Mouse (Mus musculus) kidney, adult 9 months (tissue): ENCODE results near the gene Naa40.
A peak's percentile ranks its signal among the peaks of the same experiment; 100 is the strongest.

Experiments
- DNase-seq: peaks from one replicate; pipeline ENCODE4 v3.0.0; 2022

Naa40 gene

DNA sequence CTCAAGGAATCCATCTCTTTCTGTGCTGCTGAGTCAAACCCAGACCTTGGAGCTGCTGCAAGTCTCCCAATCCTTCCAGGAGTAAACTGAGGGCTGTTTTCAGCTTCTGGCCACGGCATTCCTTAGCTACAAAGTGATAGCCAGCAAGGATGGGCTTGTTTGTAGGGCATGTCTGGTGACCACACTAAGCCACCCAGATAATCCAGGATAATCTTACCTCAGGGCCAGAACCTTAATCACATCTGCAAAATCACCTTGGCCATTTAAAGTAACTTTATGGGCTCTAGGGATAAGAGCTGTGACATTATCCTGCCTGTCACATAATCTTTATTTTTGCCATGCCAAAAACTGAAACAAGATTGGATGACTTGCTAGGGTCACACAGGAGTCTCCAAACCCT lies 28.8 kb downstream of the Naa40 start:
- no peak for DNase-seq

DNA sequence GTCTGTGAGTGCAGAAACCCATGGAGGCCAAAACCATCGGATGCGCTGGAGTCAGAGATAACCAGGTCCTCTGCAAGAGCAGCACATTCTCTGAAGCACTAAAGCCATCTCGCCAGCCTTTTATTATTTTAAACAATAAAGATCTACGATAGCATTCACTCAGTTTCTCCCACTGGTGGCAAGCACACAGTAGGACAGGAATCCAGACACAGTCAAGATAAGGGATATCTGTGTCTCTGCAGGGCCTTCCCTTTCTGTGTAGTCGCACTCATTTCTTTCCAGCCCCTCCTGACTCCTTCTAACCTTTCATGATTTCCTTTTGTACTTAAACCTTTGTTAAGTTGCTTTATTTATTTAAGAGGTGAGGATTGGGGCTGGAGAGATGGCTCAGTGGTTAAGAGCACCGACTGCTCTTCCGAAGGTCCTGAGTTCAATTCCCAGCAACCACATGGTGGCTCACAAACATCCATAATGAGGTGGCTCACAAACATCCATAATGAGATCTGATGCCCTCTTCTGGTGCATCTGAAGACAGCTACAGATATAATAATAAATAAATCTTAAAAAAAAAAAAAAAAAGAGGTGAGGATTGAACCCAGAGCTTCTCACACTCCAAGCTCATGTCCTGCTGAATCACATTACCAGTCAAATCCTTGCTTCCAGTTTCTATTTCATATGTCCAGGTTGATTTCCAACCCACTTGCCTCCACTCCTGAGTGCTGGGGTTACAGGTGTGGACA lies 30.9 kb downstream of the Naa40 start:
- no peak for DNase-seq

DNA sequence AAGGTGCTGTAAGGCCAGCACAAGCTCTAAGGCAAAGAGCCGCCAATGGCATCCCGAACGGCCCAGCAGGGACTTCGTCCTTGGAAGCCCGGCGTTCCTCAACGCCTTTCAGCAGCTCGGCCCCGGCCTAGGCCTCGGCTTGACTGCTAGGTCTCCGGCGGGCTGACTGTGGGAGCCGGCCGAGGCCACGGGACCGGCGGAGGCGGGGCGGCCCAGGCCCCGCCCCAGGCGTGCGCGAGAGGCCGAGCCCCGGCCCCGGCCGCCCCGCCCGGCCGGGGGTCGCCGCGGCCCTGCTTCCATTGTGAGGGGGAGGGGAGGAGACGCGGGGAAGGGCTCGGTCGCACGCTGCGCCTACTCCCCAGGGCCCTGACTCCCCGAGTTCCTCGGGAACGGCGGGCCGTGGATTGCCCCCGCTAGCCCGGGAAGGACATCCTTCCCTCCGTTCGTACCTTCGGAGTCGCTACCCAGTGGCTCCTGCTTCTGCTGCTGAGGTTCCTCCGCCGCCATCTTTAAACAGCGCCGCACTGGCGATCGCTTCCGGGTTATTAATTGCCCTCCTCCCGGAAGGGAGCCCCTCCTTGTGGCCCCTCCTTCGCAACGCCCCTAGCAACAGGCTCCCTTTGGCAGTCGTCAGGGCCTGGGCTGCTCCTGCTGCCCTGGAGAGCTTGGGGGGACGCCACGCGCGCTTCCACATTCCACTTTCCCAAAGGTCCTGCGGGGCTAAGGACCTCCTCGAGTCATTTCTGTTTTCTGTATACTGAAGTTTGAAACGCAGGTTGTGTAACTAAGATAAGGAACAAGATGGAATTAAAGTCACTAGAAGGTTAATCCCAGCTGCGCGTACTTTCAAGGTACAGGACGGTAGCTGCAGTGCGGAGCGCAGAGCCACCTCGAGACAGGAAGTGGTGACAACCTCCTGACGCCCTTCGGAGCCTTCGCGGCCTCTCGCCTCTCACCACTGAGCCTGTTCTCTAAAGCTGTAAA lies 34.9 kb downstream of the Naa40 start, which contains the start of gene Otub1:
Otub1 (minus strand) TSS at position 564 of the 984 bp plus-strand sequence.
- peak; percentile 96 for DNase-seq

DNA sequence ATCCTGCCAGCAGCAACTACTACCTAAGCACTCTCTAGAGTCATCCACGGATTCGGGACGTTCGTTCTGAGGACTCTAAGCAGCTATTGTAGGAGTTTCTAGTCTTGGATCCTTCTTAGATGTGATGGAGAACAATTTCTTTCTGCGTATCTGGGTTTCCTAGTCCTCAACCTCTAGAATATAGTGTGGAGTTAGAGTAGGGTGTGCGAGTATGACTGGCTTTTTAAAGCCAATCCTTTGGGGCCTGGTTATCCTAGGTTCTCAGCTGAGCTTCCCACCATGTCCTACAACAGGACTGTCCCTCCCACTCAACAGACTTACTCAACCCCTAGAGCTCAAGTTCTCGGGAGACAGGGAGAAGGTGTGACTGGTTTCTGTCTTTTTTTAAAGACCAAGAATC lies 35.7 kb downstream of the Naa40 start:
- DNase-seq = no peak

DNA sequence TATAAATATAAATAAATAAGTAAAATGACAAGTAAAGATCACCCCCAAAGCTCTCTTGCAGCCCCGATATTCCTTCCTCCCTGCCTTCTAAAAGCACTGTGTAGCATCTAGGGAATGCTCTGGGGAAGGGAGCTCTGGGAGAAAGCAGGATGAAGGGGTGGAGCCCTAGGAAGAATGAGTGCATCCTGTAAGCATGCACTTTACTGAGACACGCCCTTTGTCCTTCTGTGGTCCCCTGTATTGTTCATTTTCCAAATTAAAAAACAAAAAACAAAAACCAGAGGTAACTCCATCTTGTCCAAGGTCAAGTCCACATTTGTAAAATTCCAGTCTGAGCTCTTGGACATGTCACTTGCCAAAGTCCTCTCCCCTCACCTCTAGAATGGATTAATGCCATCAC lies 36.1 kb downstream of the Naa40 start:
- DNase-seq = no peak

DNA sequence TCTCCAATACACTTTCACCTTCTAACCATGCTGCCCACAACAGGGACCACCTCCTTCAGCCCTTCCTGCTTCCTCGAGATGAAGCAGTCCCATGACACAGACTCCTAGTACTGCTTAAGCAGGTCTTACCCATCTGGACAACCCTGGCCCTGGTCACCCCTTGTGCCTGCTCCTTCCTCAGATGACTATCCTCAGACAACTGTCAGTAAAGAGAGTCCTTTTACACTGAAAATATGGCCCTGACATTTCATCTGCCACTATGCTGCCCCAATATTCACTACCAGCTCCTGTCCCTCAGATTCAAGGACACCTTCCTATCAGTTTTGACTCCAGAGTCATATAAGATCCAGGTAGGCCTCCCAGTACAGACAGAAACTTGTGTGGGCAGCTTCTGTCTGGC lies 40.6 kb downstream of the Naa40 start:
- DNase-seq = no peak

DNA sequence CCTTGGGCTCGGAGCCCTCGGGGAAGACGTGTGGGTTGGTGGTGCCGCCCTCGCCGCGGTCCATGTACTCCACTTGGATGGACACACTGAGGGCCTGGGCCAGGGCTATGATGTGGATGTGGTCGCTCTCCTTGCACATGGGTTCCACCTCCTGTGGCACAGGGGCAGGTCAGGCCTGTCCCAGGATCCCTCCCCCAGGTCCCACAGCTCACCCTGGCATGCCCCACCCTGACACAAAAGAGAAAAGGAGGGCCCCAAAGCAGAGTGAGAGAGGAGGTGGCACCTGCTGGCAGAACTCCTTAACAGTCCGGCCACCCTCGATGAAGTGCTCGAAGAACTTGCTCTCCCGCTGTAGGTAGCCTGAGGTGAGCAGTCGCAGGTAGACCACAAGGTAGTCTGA lies 41.9 kb downstream of the Naa40 start:
- DNase-seq = no peak

DNA sequence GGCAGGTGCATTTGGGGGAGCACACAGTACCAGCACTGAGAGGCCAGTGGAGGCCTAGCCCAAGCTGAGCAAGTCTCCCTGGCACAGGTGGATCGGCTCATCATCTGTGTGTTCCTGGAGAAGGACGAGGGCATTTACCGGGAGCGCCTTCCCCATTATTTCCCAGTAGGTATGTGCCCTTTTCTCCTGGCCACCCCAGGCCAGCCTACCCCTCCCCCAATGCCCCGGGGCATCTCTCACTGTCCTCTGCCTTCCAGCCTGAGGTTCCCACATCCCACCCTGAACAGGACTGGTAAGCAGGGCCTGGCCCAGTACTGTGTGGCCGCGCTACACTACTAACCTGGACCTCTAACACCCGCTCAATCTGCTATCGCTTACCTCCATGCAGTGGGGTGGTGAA lies 43.5 kb downstream of the Naa40 start:
- no peak for DNase-seq

DNA sequence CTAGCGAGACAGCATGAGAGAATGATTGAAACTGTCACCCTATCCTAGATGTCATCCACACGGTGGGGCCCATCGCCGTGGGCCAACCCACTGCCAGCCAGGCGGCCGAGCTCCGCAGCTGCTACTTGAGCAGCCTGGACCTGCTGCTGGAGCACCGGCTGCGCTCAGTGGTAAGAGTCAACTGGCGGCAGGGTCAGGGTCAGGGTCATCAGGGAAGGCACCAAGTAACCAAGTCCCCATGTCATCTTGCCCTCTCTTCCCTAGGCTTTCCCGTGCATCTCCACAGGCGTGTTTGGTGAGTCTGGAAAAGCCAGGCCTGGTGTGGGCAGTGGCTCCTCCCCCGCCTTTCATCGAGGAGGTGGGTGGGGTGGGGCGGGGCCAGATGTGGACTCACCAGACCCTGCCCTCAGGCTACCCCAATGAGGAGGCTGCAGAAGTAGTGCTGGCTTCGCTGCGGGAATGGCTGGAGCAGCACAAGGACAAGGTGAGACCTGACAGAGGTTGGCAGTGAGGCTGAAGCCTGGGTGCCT lies 44.2 kb downstream of the Naa40 start:
- peak; percentile 75 for DNase-seq

DNA sequence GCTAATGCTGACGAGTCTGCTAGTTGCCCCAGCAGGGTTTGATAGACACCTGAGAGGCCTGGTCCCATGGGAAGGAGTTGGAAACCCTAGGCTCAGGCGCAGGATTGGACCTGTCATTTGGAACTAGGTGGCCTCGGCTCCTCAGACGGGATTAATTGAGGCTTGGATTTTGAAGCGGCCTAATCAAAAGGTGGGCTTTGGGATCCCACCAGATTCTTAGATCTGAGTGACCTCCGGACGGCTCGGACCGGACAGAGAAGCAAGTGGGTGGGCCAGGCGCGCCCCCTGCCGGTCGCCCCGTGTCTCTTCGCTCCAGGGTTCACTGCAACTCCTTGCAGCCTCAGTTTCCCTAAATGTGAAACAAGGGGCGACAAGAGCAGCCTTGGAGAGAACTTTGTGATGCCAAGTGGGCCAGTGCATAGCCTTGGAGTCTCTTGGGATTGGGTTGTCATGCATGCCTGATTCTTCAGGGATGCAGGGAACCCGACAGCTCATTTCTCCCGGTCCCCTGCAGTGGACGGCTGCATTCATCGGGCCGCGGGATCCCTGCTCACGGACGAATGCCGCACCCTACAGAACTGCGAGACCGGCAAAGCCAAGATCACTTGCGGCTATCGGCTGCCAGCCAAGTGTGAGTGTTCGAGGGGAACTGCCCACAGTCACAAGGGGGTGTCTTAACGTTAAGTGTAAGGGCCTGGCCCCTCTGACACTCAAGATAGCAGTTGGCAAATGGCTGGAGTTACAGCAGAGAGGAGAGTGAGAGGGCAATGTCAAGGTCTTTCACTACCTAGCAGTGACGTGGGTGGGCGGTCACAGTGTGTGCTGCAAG lies 44.9 kb downstream of the Naa40 start:
- DNase-seq = peak; percentile 78

DNA sequence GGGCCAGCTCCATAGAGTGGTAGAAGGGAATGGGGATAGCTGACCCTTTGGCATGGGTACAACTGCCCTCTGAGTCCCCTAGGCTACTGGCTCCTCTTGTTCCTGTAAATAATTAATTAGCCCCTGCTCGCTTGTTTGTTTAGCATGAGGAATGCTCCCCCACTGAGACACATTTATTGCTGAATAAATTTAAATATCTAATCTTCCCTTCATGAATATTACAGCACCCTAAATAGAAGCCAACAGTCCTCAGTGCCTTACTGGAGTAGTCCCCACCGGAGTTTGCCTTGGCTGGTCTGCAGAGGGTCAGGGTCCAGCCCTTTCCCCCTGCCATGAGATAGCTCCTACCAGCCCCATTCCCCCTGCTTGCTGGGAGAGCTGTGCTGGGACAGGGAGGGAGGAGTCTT lies 48.4 kb downstream of the Naa40 start:
- peak; percentile 97 for DNase-seq

DNA sequence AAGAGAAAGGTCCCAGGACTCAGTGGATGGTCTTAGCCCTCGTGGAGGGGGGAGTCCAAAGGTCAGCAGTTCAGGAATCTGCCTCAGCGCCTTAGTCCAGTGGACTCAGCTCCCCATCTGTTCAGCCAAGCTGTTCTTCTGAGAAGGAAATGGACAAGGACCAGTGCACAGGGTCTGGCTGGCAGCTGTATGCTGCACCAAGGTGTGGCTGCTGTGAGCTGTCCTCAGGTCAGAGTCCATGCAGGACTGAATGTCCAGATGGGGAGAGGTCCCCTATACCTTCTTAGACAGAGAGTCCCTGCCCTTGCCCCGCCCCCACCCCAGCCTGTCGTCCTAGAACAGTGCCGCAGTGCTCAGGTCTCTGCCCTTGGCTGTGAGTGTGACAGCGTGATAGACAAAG lies 49.3 kb downstream of the Naa40 start:
- DNase-seq = peak; percentile 95

DNA sequence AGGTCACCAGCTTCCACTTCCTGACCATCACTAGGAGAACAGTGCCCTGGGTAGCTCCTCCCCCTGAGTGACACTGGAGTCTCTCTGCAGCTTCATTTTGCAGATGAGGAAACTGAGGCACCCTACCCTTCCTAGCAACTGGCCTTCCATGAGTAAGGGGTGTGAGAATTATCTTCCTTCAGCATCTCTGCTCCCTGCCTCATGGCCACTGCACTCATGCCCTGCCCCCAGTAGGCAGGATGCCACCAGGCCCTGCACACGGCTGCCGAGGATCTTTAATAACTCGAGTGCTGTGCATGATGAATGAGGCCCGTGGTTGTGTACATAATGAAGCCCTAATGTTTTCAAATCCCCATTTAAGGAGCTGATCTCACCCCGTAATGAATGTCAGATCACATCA lies 50.0 kb downstream of the Naa40 start:
- DNase-seq = no peak

DNA sequence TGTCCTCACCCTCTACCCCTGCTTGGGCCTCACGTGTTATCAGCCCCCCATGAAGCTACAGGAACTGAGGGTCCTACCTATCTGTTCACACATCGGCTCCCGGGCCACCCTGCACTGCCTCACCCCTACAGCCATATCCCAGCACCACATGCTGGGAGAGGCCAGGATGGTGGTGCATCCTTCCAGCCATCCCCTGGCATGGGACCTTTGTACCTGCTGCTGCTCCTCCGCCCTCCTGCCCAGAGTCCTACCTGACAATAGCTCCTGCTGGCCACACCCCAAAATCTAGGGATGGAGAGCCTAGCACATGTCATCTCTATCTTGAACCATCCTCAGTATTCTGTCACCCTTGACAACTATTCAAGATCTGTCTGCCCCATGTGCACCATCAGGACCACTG lies 52.0 kb downstream of the Naa40 start:
- peak; percentile 67 for DNase-seq

DNA sequence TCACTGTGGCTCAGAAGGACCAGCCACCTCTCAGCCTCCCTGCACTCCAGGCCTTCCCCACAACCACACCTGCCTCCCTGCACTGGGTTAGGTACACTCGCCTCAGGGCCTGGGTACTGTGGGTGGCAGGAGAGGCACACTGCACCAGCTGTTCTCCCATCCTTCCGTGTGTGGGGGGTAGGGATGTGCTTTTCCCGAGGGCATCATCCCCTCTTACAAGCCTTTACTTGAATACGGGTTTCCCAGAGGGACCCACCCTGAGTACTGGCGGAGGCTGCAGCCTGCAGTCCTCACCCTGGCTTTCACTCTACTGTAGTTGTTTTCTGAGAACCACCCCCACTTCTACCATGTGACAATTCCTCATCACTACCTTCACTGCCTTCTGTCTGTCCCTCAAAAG lies 53.8 kb downstream of the Naa40 start:
- DNase-seq = no peak

DNA sequence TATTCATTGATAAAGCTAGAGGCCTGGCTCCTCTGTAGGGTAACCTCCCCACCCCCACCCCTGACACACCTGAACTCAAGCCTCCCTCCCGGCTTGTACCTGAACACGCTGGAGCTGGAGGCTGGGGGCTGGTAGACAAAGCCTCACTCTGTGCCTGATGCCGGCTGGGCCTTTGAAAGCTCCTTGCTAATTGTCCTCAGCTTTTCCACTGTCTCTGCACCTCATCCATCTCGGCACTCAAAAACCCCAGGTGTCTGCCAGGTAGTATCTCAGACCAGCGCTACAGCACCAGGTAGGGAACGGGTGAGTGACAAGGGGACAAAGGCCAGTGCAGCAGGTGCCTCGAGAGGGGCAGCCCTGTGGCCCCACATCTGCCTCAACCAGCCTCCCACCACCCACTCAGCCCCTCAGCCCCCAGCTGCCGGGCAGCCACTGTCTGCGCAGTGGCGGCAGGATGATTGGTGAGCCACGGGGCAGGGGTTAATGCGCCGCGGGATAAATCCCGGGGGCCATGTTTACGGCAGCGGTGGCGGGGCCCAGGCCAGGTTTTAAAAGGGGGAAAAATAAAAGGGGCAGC lies 55.2 kb downstream of the Naa40 start:
- no peak for DNase-seq

DNA sequence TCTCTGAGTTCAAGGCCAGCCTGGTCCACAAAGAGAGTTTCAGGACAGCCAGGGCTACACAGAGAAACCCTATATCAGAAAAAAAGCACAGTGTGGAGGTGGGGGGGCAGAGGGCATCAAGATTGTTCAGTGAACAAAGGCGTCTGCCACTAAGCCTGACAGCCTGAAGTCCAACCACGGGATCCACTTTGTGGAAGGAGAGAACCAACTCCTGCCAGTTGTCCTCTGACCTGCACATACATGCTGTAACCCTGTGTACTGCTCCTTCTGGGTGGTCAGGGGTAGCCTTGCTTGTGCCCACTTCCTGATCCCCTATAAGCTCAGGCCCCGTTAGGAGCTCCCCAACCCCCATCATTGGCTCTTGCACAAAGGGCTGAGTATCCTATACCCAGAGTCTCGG lies 55.9 kb downstream of the Naa40 start:
- peak; percentile 75 for DNase-seq

DNA sequence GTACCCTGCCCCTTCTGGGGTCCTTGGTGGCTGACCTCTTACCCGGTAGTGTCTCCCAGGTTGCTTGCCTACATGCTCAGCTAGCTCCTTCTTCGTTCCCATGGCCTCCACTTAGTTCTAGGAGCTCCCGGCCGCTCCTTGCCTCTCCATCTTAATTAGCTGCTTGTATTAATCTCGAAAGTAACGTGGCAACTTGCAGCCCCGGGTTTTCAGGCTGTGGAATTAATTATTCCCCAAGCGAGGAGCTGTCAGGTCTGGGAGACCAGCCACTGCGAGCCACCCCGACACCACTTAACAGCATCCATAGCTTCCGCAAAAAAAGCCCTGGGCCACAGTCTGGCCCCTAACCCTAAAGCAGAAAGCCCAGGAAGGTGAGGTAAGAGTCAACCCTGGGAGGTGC lies 57.6 kb downstream of the Naa40 start:
- DNase-seq = peak; percentile 49

DNA sequence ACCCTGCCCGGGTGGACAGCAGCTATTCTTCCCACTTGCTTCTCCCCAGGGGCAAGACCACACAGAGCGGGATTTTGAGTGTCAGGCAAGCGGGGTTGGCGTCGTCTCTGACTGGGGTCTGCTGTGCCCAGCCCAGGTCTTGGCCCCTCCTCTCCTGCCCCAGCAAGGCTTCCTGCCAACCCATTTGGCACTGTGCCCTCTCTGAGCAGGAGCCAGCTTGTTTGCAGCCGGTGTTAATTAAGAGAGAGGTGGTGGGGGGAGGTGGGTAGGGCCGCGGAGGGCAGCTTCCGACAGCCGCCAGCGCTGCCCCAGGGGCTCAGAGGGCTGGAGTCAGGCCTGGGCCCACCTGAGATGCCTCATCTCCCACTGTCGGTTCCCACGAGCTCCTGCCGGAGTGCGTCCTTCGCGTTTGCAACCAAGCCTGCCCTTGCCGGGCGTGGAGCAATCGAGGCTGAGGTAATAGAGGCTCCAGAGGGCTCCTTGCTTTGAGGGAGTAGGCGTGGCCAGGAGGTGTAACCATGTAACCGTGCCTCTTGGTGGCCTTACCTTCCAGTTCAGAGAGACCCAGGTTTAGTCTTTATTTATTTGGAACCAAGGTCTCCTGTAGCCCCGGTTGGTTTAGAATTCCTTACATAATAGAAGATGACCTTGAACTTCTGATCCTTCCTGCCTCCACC lies 58.6 kb downstream of the Naa40 start:
- DNase-seq = peak; percentile 98

DNA sequence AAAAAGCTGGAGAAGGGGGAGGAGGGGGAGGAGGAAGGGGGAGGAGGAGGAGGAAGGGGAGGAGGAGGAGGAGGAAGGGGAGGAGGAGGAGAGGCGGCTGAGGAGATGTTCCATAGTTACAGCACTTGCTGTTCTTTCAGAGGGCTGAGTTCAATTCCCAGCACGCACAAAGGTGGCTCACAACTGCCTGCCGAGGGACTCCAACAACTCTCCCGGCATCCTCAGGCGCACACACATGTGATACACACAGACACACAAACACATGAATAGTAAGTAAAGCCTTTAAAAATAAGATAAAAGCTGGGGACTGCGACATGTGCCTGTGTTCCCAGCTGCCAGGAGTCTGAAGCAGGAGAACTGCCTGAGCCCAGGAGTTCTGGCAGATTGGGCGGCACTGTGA lies 59.5 kb downstream of the Naa40 start:
- DNase-seq = peak; percentile 59

DNA sequence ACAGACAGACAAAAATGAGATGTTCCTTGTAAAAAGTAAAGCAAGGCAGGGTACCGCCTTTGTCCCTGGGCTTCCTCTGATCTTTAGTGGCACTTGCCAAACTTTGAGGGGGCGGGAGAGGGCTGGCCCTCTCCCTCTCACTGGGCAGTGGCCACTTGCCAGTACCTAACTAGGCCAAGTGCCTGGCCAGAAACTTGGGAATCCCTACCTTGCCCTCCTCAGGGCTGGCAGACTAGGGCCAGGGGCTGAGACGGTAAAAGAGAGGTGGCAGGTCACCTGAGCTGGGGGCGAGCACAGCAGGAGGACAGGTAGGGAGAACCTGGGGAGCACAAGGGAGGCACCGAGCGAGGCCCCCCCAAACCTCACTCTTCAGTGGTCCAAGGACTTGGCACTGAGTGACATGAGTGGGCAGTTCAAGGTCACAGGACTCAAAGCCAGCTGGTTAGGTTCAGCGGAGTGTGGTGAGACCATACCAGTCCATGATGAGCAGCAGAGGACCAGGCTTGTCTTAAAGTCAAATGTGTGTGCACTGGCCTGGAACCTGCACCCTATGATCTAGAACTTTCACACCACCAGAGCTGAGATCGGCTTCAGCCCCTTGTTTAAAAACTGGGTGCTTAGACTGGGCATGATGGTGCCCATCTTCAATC lies 60.1 kb downstream of the Naa40 start:
- peak; percentile 92 for DNase-seq
